Mouse (Mus musculus): ENCODE data around the gene Cfap97.

DNA sequence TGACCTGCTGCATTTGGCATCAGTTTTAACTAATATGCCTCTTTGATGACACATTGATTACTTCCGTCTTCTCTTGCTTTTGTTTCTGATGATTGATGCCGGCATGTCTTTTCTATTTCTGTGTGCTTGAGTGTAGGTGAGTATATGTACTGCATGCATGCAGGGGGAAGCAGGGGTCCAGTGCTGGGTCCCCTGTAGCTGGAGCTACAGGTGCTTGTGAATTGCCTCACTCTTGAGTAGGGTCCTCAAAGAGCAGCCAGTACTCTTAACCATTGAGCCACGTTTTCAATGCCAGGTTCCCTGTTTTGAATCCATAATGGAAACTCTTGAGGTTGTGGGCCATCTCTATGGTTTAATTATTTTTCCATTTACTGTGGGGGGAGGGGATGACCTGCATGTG is 52.7 kb downstream of the Cfap97 start:
- TF ChIP-seq CTCF (IDR thresholded peaks at IDR 0.05; ENCODE audit: low read depth, low read length) (no peak), POLR2A (IDR thresholded peaks at IDR 0.05; ENCODE audit: extremely low read depth, insufficient read depth, low read length) (no peak)

Measured in liver, adult 2 months (tissue).